Mouse (Mus musculus): ENCODE measurements around the gene Ephx4.

- no peak for TF ChIP-seq TAL1 (IDR thresholded peaks at IDR 0.05; ENCODE audit: low read length)
- no peak for TF ChIP-seq GATA1 (IDR thresholded peaks at IDR 0.05; ENCODE audit: low read length)
These were observed 31.2 kb upstream of the Ephx4 start for GRCm38 (mm10) chr5:107371335-107371734.
